Mouse (Mus musculus) heart, embryonic 11.5 days (tissue): ENCODE measurements around the gene Nufip2. TPM values are rescaled to one million over a fixed set of nuclear protein-coding genes. Genes with fewer than 3 reads are reported as not detected.

ENCODE experiments used
- ATAC-seq: fragments of 200-750 bp; cut with Nextera tagmentation; replicated peaks from 2 replicates; pipeline ENCODE4 v1.8.0; 2017; ENCODE audit warnings: moderate library complexity; ENCODE audit not compliant: insufficient number of reproducible peaks, low FRiP score, low TSS enrichment
- H3K27ac ChIP-seq: fragments of 300-500 bp; sonication (generic); 2 replicates; pipeline ENCODE4 v1.5.1; 2014; ENCODE audit warnings: mild to moderate bottlenecking, low read depth, low read length
- H3K27me3 ChIP-seq: fragments of 300-500 bp; sonication (generic); 2 replicates; pipeline ENCODE4 v1.6.1; 2014; ENCODE audit warnings: mild to moderate bottlenecking, low read length, mixed read lengths; ENCODE audit not compliant: control insufficient read depth, insufficient read depth
- H3K36me3 ChIP-seq: fragments of 300-500 bp; sonication (generic); 2 replicates; pipeline ENCODE4 v1.6.1; 2014; ENCODE audit warnings: mild to moderate bottlenecking, low read length, moderate library complexity, mixed read lengths; ENCODE audit not compliant: control insufficient read depth, insufficient read depth
- H3K4me1 ChIP-seq: fragments of 300-500 bp; sonication (generic); 2 replicates; pipeline ENCODE4 v1.6.1; 2014; ENCODE audit warnings: low read length; ENCODE audit not compliant: control insufficient read depth, insufficient read depth
- H3K4me2 ChIP-seq: fragments of 300-500 bp; sonication (generic); 2 replicates; pipeline ENCODE4 v1.6.1; 2014; ENCODE audit warnings: mild to moderate bottlenecking, moderate library complexity
- H3K4me3 ChIP-seq: fragments of 300-500 bp; sonication (generic); 2 replicates; pipeline ENCODE4 v1.5.1; 2014; ENCODE audit warnings: low read depth, low read length
- H3K9ac ChIP-seq: fragments of 300-500 bp; sonication (generic); 2 replicates; pipeline ENCODE4 v1.6.1; 2014; ENCODE audit warnings: mild to moderate bottlenecking, low read depth, low read length, moderate library complexity
- H3K9me3 ChIP-seq: fragments of 300-500 bp; sonication (generic); replicated peaks from 2 replicates; pipeline ENCODE4 v1.6.1; 2016; ENCODE audit warnings: low read length; ENCODE audit not compliant: control insufficient read depth
- WGBS: fragments of 180-500 bp; shearing (Covaris S2); extraction: QIAGEN DNeasy Blood & Tissue Kit; methylation state at CpG from one replicate; pipeline ENCODE4 v1.1.7; 2014; ENCODE audit not compliant: insufficient replicate concordance; 5-methylcytosine and 5-hydroxymethylcytosine counted together
- polyA plus RNA-seq: library from polyadenylated mRNA; unstranded; fragments of >200 nt; fragmentation: Nextera tagmentation; extraction: Ambion mirVana; gene quantifications from 2 replicates; pipeline ENCODE4 v1.2.1, GENCODE M21; 2014

Gene Nufip2
- polyA plus RNA-seq, 1 experiment from 2014 or later, result 11.3 TPM

DNA sequence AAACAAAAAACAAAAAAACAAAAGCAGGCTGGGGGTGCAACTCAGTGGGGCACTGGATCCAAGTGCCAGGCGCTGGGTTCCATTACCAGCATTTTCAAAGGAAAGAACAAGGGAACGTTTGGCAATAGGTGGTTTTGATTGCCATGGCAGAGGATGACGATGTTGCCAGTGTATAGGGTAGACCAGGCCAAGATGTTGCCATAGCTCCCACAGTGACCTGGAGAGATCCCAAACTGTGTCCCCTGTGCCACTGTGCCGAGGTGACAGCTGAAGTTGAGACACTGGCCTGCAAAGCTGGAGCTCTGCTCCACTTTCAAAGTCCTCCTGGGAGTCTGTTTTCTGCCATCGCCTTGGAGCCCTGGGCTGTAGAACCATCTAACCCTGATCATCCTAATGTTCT is 63.0 kb downstream of the Nufip2 start:
- Histone ChIP-seq H3K4me2 (no peak overlapping the region), H3K27ac (no peak overlapping the region), H3K9me3 (no peaks in the 10 kb centered on the region), H3K4me3 (no peak overlapping the region), H3K27me3 (no peaks in the 10 kb centered on the region), H3K4me1 (no peaks in the 10 kb centered on the region), H3K9ac (no peak overlapping the region), H3K36me3 (no peaks in the 10 kb centered on the region)
- ATAC-seq, result no peak
- 71% methylated on average over 5 of the region's 5 CpGs for WGBS

DNA sequence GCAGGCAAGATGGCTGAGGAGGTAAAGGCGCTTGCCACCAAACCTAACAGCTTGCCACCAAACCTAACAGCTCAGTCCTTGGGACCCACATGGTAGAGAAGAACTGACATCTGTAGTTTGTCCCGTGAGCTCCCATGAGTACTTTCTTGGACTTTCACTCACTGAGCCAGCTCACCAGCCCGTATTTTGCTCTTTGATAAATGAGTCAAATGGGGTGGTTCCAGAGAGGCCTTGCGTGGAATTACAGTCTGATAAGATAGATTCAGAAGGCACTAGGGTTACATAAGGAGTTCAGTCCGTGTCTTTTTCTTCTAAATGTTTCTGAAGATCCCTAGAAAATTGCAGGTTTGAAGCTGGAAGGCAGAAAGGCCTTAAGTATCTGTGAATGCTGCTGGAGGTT is 66.6 kb downstream of the Nufip2 start:
- H3K9ac ChIP-seq, result no peak overlapping the region
- no peak overlapping the region for H3K4me3 ChIP-seq
- WGBS, result 58% methylated on average over 5 of the region's 5 CpGs
- no peak overlapping the region for H3K27ac ChIP-seq
- no peak overlapping the region for H3K4me2 ChIP-seq
- H3K27me3 ChIP-seq, result no peaks in the 10 kb centered on the region
- ATAC-seq, result no peak
- no peaks in the 10 kb centered on the region for H3K4me1 ChIP-seq
- no peaks in the 10 kb centered on the region for H3K9me3 ChIP-seq
- H3K36me3 ChIP-seq, result no peaks in the 10 kb centered on the region

DNA sequence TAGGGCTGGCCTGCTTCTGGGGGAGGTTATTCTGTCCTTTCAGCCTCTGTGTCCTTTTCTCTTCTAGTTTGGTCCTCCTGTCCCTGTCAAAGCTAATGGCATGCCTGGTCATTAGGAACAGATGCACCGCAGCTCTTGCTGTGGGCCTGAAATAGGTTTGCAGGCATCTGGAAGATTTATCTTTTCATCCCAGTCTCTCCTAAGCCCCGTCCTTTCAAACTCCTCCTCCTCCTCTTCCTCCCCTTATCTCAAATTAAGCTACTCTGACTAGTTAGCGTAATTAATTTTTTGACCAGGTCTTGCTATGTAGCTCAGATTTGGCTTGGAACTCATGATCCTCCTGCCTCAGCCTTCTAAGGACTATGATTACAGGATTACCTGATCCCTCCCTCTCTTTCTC is 67.5 kb downstream of the Nufip2 start:
- Histone ChIP-seq H3K9ac (no peak overlapping the region), H3K4me2 (no peak overlapping the region), H3K4me1 (no peaks in the 10 kb centered on the region), H3K27ac (no peak overlapping the region), H3K36me3 (no peaks in the 10 kb centered on the region), H3K4me3 (no peak overlapping the region), H3K27me3 (no peaks in the 10 kb centered on the region), H3K9me3 (no peaks in the 10 kb centered on the region)
- no peak for ATAC-seq
- 64% methylated on average over 3 of the region's 3 CpGs for WGBS

DNA sequence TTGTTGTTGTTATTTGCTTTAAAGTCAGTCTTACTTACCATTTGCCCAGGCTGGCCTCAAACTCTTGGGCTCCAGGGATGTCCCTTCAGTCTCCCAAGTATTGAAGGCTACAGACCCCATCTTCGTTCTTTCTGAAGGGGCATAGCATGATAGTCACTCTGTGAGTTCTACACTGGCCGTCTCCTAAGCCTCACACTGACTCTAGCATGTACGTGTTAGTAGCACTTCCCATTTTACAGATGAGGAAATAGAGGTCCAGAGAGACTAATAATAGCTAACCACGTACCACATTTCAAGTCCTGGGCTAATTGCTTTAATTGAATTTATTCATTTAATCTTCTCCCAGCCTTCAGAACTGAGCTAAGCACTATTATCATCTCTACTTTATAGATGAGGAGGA is 74.1 kb downstream of the Nufip2 start:
- 80% methylated on average over 4 of the region's 4 CpGs for WGBS
- no peak for ATAC-seq
- H3K4me3 ChIP-seq, result no peak overlapping the region
- H3K9me3 ChIP-seq, result 0 out of 2 replicates have a peak, but pooled peaks cover 3% of the 10 kb centered on the region
- H3K4me1 ChIP-seq, result peaks cover 16% of the 10 kb centered on the region
- H3K27me3 ChIP-seq, result no peaks in the 10 kb centered on the region
- no peak overlapping the region for H3K4me2 ChIP-seq
- no peaks in the 10 kb centered on the region for H3K36me3 ChIP-seq
- no peak overlapping the region for H3K27ac ChIP-seq
- no peak overlapping the region for H3K9ac ChIP-seq

DNA sequence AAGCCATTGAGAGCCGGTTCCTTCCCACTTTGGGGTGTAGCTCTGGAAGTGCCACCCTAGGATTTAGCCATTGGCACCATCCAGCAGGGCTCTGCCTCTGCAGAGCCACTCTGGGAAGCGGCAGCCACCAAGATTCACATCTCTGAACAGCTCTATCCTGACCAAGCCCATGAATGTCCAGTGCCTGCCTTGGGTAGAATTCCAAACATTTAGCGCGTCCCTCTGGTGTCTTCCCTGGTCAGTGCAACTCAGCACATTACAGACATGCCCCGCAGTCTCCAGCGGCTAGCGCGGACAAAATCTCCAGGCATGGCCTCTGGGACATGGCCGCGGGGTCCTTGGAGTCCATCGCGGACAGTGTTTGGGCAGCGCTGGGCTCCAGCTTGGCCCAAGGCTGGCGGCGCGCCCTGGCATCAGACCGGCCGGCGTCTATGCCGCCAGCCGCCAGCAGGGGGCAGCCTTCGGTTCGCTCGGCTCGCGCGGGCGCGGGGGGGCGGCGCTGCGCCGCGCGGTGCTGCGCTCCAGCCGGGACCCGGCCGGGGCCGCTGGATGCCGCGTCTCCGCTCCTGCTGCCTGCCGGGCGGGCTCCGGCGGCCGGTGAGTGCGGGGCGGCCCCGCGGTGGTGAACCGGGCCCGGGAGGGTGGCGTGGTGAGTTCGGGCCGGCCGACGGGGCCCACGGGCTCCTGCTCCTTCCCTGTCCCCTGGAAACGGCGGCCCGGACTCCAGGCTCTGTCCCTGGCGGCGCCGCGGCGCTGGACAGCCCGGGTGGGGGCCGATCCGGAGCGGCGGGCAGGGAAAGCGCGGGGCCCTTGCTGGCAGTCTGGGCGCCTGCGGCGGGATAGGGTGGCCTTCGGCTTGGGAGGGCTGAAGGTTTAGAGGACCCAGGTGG is 77.1 kb downstream of the Nufip2 start, which contains the start of gene Myo18a:
Gene Myo18a, plus strand, starts transcription at position 464 of the 890 bp plus-strand sequence.
- Histone ChIP-seq H3K4me1 (peaks cover 34% of the 10 kb centered on the region), H3K27ac (peak within 1 kb of the TSS; percentile 80), H3K36me3 (no peaks in the 10 kb centered on the region), H3K9ac (peak within 1 kb of the TSS; percentile 96), H3K4me3 (peak within 1 kb of the TSS; percentile 95), H3K27me3 (no peaks in the 10 kb centered on the region), H3K4me2 (peak within 1 kb of the TSS; percentile 96), H3K9me3 (0 out of 2 replicates have a peak, but pooled peaks cover 3% of the 10 kb centered on the region)
- ATAC-seq, result peak; percentile 65
- WGBS, result 2% methylated on average over 54 of the region's 79 CpGs

DNA sequence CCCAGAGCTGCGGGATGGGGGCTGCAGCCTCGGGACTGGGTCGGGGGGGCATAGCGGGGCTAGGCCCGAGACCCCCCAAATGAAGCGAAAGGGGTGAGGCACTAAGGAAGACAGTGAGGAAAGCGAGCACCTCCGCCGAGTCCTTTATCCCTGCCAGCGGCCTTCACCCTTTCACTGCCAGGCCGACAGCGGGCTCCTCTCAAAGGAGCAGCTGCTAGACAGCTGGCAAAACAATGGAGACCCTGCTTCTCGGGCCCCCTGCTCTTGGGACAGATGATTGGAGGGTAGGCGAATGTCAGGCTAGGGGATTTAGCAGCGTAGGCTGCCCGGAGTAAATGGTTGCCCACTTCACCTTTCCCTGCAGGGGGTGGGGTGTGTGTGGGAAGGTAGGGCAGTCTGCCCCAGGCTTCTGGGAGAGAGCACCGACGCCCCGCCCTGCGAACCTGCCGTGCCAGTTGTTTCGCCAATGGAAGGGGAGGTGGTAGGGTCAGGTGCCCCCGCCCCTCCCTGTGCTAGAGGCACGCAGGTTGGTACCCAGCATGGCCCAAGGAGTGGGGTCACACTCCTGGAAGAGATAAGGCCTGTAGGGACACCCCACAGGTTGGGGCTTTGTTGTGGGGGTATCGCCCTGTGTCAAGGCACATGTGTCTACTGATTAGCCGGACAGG is 77.9 kb downstream of the Nufip2 start:
- H3K36me3 ChIP-seq, result no peaks in the 10 kb centered on the region
- WGBS, result 4% methylated on average over 26 of the region's 26 CpGs
- peak; percentile 44; the same call in 1 of the 2 replicates for ATAC-seq
- H3K4me3 ChIP-seq, result peak overlapping the region; percentile 95
- peak overlapping the region; percentile 80 for H3K27ac ChIP-seq
- 0 out of 2 replicates have a peak, but pooled peaks cover 3% of the 10 kb centered on the region for H3K9me3 ChIP-seq
- H3K4me2 ChIP-seq, result peak overlapping the region; percentile 96
- H3K27me3 ChIP-seq, result no peaks in the 10 kb centered on the region
- peaks cover 34% of the 10 kb centered on the region for H3K4me1 ChIP-seq
- H3K9ac ChIP-seq, result peak overlapping the region; percentile 96

DNA sequence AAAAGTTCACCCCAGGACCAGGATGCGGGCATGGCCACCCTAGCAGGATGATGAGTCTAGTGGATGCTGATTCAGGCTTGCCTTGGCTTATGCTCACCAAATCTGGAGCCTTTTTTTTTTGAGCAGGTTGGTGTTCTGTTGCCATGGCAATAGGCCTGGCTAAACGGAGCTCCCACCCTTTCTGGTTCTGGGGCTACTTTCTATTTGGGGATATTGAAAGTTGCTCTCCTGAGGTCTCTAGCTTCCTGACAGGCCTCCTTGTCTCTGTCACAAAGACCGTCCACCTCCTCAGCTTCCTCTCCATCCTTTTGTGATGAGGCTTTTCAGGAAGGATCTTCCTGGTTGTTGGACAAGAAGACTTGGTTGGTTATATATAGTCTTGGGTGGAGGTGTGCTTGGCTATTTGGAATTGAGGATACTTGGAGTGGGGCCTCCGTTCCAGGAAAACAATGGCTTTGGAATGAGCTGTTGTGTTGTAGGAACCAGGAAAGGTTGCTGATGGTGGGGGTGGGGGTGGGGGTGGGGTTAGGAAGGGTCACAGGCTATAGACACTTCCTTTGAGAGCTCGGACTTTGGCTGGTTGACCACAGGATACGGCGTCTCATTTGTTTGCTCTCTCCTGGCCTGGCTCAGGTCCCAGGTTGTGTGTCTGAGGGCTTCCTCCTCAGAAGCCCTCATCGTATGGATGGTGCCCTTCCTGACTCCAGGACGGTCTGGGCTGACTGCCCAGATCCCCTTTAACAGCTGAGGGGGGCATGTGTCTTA is 78.9 kb downstream of the Nufip2 start:
- Histone ChIP-seq H3K4me3 (0 out of 2 replicates have a peak overlapping the region, but pooled peaks have one; percentile 10), H3K4me1 (peaks cover 37% of the 10 kb centered on the region), H3K4me2 (peak overlapping the region; percentile 96), H3K27ac (0 out of 2 replicates have a peak overlapping the region, but pooled peaks have one; percentile 47), H3K27me3 (no peaks in the 10 kb centered on the region), H3K9me3 (no peaks in the 10 kb centered on the region), H3K36me3 (no peaks in the 10 kb centered on the region), H3K9ac (peak overlapping the region; percentile 96)
- no peak for ATAC-seq
- 53% methylated on average over 9 of the region's 9 CpGs for WGBS

DNA sequence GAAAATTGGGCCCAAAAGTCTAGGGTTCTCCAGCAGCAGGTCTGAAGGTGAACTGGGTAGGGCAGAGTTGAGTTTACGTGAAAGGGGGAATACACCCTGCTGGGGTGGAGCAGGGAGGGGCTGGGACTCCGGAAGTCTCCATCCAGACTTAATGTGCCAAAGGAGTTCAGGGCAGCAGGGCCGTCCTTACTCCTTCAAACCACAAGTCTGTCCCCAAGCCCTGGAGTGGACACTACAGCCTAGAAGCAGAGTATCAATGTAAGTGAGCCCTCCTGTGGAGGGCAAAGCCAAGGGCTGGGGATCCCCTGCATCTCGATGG is 79.5 kb downstream of the Nufip2 start:
- no peak for ATAC-seq
- no peak overlapping the region for H3K4me3 ChIP-seq
- 0 out of 2 replicates have a peak overlapping the region, but pooled peaks have one; percentile 24 for H3K27ac ChIP-seq
- peak overlapping the region; percentile 33 for H3K4me2 ChIP-seq
- H3K9me3 ChIP-seq, result no peaks in the 10 kb centered on the region
- H3K4me1 ChIP-seq, result peaks cover 37% of the 10 kb centered on the region
- H3K9ac ChIP-seq, result no peak overlapping the region
- no peaks in the 10 kb centered on the region for H3K36me3 ChIP-seq
- WGBS, result 40% methylated on average over 4 of the region's 4 CpGs
- no peaks in the 10 kb centered on the region for H3K27me3 ChIP-seq
